Mouse (Mus musculus): ENCODE results near the gene Dgkh.

- TF ChIP-seq POLR2A (IDR thresholded peaks at IDR 0.05; ENCODE audit: low read depth, low read length) (no peak), CTCF (IDR thresholded peaks at IDR 0.05; ENCODE audit: extremely low read depth, insufficient read depth, insufficient read length, insufficient replicate concordance) (no peak)
Measured at GRCm38 (mm10) chr14:78564292-78564691, 168.3 kb downstream of the Dgkh start.

Measured in spleen, adult 2 months (tissue).